Mouse (Mus musculus): ENCODE data around the gene Zbbx. TPM values are rescaled to one million over a fixed set of nuclear protein-coding genes. Genes with fewer than 3 reads are reported as not detected.

The Zbbx gene
- polyA plus RNA-seq (2016; fragmentation: Nextera tagmentation; extraction: Ambion mirVana): 0.09 TPM in 1 of 2 replicates, not detected in the other

GRCm38 (mm10) chr3:75164838-75165496 is at the start of gene Zbbx:
Zbbx (minus strand) TSS chr3:75165034.
- Histone ChIP-seq H3K4me2 (replicated peaks) (peak within 1 kb of the TSS; percentile 74), H3K9me3 (no peaks in the 10 kb centered on the region), H3K27ac (replicated peaks) (no peak within 1 kb of the TSS), H3K4me1 (0 out of 2 replicates have a peak, but pooled peaks cover 6% of the 10 kb centered on the region), H3K27me3 (no peaks in the 10 kb centered on the region), H3K9ac (replicated peaks) (no peak within 1 kb of the TSS), H3K4me3 (peak within 1 kb of the TSS; percentile 40), H3K36me3 (no peaks in the 10 kb centered on the region)
- WGBS: 15% methylated on average over 20 of the region's 20 CpGs
- peak; percentile 99 for ATAC-seq (ENCODE audit: low FRiP score, low read depth)

GRCm38 (mm10) chr3:75202808-75203503 is 38.1 kb upstream of the Zbbx start:
- Histone ChIP-seq H3K9ac (replicated peaks) (no peak overlapping the region), H3K4me1 (no peaks in the 10 kb centered on the region), H3K4me2 (replicated peaks) (no peak overlapping the region), H3K9me3 (no peaks in the 10 kb centered on the region), H3K27ac (replicated peaks) (no peak overlapping the region), H3K4me3 (no peak overlapping the region), H3K27me3 (no peaks in the 10 kb centered on the region), H3K36me3 (no peaks in the 10 kb centered on the region)
- peak; percentile 68 for ATAC-seq (ENCODE audit: low FRiP score, low read depth)
- WGBS: 37% methylated on average over 12 of the region's 12 CpGs

- Histone ChIP-seq H3K9me3 (no peaks in the 10 kb centered on the region), H3K4me3 (no peak overlapping the region), H3K4me2 (replicated peaks) (no peak overlapping the region), H3K27ac (replicated peaks) (no peak overlapping the region), H3K36me3 (no peaks in the 10 kb centered on the region), H3K27me3 (no peaks in the 10 kb centered on the region), H3K4me1 (no peaks in the 10 kb centered on the region), H3K9ac (replicated peaks) (no peak overlapping the region)
- 100% methylated on average over 1 of the region's 1 CpGs for WGBS
- no peak for ATAC-seq (ENCODE audit: low FRiP score, low read depth)
Measured at GRCm38 (mm10) chr3:75182606-75183005, 17.8 kb upstream of the Zbbx start.

GRCm38 (mm10) chr3:75141876-75142275 is 23.0 kb downstream of the Zbbx start:
- ATAC-seq (ENCODE audit: low FRiP score, low read depth): 0 out of 2 replicates have a peak, but pooled peaks have one; percentile 23

GRCm38 (mm10) chr3:75104867-75105266 is 60.0 kb downstream of the Zbbx start:
- Histone ChIP-seq H3K27ac (replicated peaks) (no peak overlapping the region), H3K9ac (replicated peaks) (no peak overlapping the region), H3K9me3 (no peaks in the 10 kb centered on the region), H3K27me3 (no peaks in the 10 kb centered on the region), H3K36me3 (no peaks in the 10 kb centered on the region), H3K4me2 (replicated peaks) (no peak overlapping the region), H3K4me1 (no peaks in the 10 kb centered on the region), H3K4me3 (no peak overlapping the region)
- ATAC-seq (ENCODE audit: low FRiP score, low read depth): no peak

More at GRCm38 (mm10) chr3:75141876-75142275, 23.0 kb downstream of the Zbbx start:
- H3K27me3 ChIP-seq: no peaks in the 10 kb centered on the region
- H3K9me3 ChIP-seq: no peaks in the 10 kb centered on the region
- no peak overlapping the region for H3K4me2 ChIP-seq (replicated peaks)
- H3K4me3 ChIP-seq: no peak overlapping the region
- WGBS: 44% methylated on average over 3 of the region's 3 CpGs
- H3K9ac ChIP-seq (replicated peaks): no peak overlapping the region
- no peaks in the 10 kb centered on the region for H3K4me1 ChIP-seq
- H3K36me3 ChIP-seq: no peaks in the 10 kb centered on the region
- no peak overlapping the region for H3K27ac ChIP-seq (replicated peaks)

GRCm38 (mm10) chr3:75085762-75086161 is 79.1 kb downstream of the Zbbx start:
- H3K4me3 ChIP-seq: no peak overlapping the region

GRCm38 (mm10) chr3:75078906-75079305 is 85.9 kb downstream of the Zbbx start:
- Histone ChIP-seq H3K9me3 (no peaks in the 10 kb centered on the region), H3K4me1 (no peaks in the 10 kb centered on the region), H3K36me3 (no peaks in the 10 kb centered on the region), H3K27me3 (no peaks in the 10 kb centered on the region), H3K27ac (replicated peaks) (no peak overlapping the region), H3K9ac (replicated peaks) (no peak overlapping the region), H3K4me3 (no peak overlapping the region), H3K4me2 (replicated peaks) (no peak overlapping the region)
- no peak for ATAC-seq (ENCODE audit: low FRiP score, low read depth)
- WGBS: 77% methylated on average over 1 of the region's 1 CpGs

More at GRCm38 (mm10) chr3:75085762-75086161, 79.1 kb downstream of the Zbbx start:
- Histone ChIP-seq H3K27me3 (no peaks in the 10 kb centered on the region), H3K4me1 (no peaks in the 10 kb centered on the region), H3K36me3 (no peaks in the 10 kb centered on the region), H3K9me3 (no peaks in the 10 kb centered on the region), H3K4me2 (replicated peaks) (no peak overlapping the region), H3K27ac (replicated peaks) (no peak overlapping the region), H3K9ac (replicated peaks) (no peak overlapping the region)
- WGBS: 77% methylated on average over 1 of the region's 1 CpGs
- ATAC-seq (ENCODE audit: low FRiP score, low read depth): no peak

GRCm38 (mm10) chr3:75009701-75010100 is 155.1 kb downstream of the Zbbx start:
- Histone ChIP-seq H3K4me2 (replicated peaks) (no peak overlapping the region), H3K4me1 (no peaks in the 10 kb centered on the region), H3K36me3 (no peaks in the 10 kb centered on the region), H3K27me3 (no peaks in the 10 kb centered on the region), H3K9ac (replicated peaks) (no peak overlapping the region), H3K4me3 (no peak overlapping the region), H3K9me3 (no peaks in the 10 kb centered on the region), H3K27ac (replicated peaks) (no peak overlapping the region)
- WGBS: 85% methylated on average over 1 of the region's 1 CpGs
- no peak for ATAC-seq (ENCODE audit: low FRiP score, low read depth)

Other genes with a start within 250 kb of the Zbbx start
- not detected in 2 replicates for gene Serpini2, start 105.0 kb upstream of the Zbbx start, polyA plus RNA-seq (2016; fragmentation: Nextera tagmentation; extraction: Ambion mirVana)